10 mouse cellular contexts compared by ENCODE assay signal in the genomic region with DNA sequence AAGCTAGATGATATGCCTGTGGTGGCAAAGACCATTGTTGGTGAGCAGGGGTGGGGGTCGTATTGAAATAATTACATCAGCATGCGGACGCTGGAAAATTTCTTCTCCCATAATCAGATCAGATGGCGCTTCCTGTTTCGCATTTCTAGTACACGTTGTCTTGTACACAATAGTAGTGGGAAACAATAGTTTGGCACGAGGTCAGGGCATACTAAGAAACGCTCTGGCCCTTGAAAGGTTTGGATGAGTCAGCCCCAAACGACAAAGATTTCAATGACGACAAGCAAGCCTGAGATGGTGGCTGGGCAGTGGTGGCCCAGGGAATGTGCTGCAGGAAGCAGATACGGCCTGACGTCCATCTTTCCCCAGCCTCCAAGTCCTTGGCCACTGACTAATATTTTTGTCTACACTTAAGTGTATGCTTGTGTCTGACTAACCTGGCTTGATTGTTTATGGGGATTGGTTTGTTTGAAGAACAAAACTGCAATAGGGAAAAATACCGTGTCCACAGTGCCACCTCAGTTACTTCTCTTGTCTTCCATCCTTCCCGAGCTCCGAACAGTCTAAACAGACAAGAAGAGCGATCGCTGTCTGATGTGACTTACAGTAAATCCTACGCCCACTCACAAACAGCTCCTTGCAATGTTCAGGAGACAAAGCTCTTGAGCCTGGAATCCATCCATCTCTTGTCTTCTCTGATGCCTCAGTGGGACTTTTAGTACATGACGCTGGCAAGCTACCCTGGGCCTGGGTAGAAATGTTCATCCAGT. TPM values are rescaled to one million over a fixed set of nuclear protein-coding genes. Genes with fewer than 3 reads are reported as not detected.
DNase-seq lines count a peak whose midpoint lies in the region; ATAC-seq and TF ChIP-seq lines count a peak whose summit lies in the region.
"Had no signal": no experiment of that assay in that cellular context is flagged by ENCODE, and none has a peak within 500 bp of the region (broad histone marks: within the 10 kb centered on the region; RNA-seq: fewer than 3 reads in every experiment).

No protein-coding gene starts in this region.

- H3K27ac ChIP-seq in heart, embryonic 12.5 days (ENCODE audit: poor library complexity, severe bottlenecking), result peak overlapping the region; percentile 66

- no peak for TF ChIP-seq POLR2A in lung, adult 2 months (IDR thresholded peaks at IDR 0.05; ENCODE audit: borderline replicate concordance, extremely low read depth, low read depth, low read length)

- H3K9me3 ChIP-seq in heart, embryonic 12.5 days (replicated peaks), result no peaks in the 10 kb centered on the region
- H3K9me3 ChIP-seq: G1E had no signal

- no peak for TF ChIP-seq CTCF in lung, adult 2 months (IDR thresholded peaks at IDR 0.05; ENCODE audit: insufficient read depth, low read length)

- intact Hi-C loops in left cerebral cortex, postnatal 36 days (cut with DNase I), result loop anchor here (5.0 kb wide), 1 partner anchor 57 kb away; no protein-coding TSS in a partner anchor

- H3K36me3 ChIP-seq in heart, embryonic 12.5 days, result no peaks in the 10 kb centered on the region
- H3K36me3 ChIP-seq: G1E had no signal

- H3K9ac ChIP-seq in heart, embryonic 12.5 days, result no peak overlapping the region

- H3K4me1 ChIP-seq in lung, adult 2 months (ENCODE audit: control insufficient read depth, insufficient read depth, low read length), result peaks cover 2% of the 10 kb centered on the region
- H3K4me1 ChIP-seq in heart, embryonic 12.5 days (replicated peaks), result peaks cover 11% of the 10 kb centered on the region

- DNase-seq in lung, adult 18-20 months, result peak; percentile 77 to 87
- DNase-seq in lung, adult 2 months, result no peak
- peak; percentile 53 to 88 for DNase-seq in kidney, postnatal 36 days
- peak; percentile 57 for DNase-seq in skeletal muscle tissue, adult 2 months (ENCODE audit: low read depth, low spot score)
- no peak for DNase-seq in left cerebral cortex, postnatal 36 days (ENCODE audit: low spot score in 2 of 2)
- no peak for DNase-seq in spleen, postnatal 4 days (ENCODE audit: low spot score in 2 of 2)
- DNase-seq in testis, postnatal 10 days (ENCODE audit: low spot score), result no peak
- DNase-seq: thymus, postnatal 25 days had no signal

- 48% methylated on average over 19 of the region's 19 CpGs for WGBS in lung, adult 2 months
- 71% methylated on average over 19 of the region's 19 CpGs for WGBS in heart, embryonic 12.5 days

- H3K4me2 ChIP-seq in heart, embryonic 12.5 days, result no peak overlapping the region

- no peak overlapping the region for H3K4me3 ChIP-seq in lung, adult 2 months (replicated peaks; ENCODE audit: extremely low read depth, low read depth, low read length)
- H3K4me3 ChIP-seq in heart, embryonic 12.5 days, result no peak overlapping the region

- no peaks in the 10 kb centered on the region for H3K27me3 ChIP-seq in heart, embryonic 12.5 days (replicated peaks)

- ATAC-seq in heart, embryonic 12.5 days (ENCODE audit: insufficient number of reproducible peaks, low FRiP score), result peak; percentile 71

RNA-seq across cellular contexts. Expression of a gene that starts 54.1 kb away (rescaled TPM):
- 230 and 289 TPM in 2 replicates for polyA plus RNA-seq in lung, adult 2 months (2012; rRNA removed)
- 86.0 and 87.5 TPM in 2 replicates for polyA plus RNA-seq in heart, embryonic 12.5 days (2016; fragmentation: Nextera tagmentation; extraction: Ambion mirVana)
- 100 to 1,000 TPM in 1 of 2 experiments, 10 to 100 TPM in 1; 87.4 to 104 TPM for total RNA-seq in left cerebral cortex, postnatal 36 days (2021)

Comparison
In these comparisons a context has a peak if more than half of its experiments do, and no peak if none do; other contexts are left out.
1. DNase-seq: peak in lung, adult 18-20 months (2 of 2), kidney, postnatal 36 days (2 of 2) and skeletal muscle tissue, adult 2 months (single experiment); none in lung, adult 2 months (single experiment), left cerebral cortex, postnatal 36 days (0 of 2), spleen, postnatal 4 days (0 of 2) and testis, postnatal 10 days (single experiment).